Mouse (Mus musculus) kidney, postnatal 0 days (tissue): ENCODE data around the gene Dcdc2c. TPM values are rescaled to one million over a fixed set of nuclear protein-coding genes. Genes with fewer than 3 reads are reported as not detected.

Experiments used
- ATAC-seq: fragments of 200-750 bp; cut with Nextera tagmentation; replicated peaks from 2 replicates; pipeline ENCODE4 v1.8.0; 2017; ENCODE audit warnings: low read depth, moderate number of reproducible peaks, moderate TSS enrichment, moderate library complexity; ENCODE audit not compliant: low FRiP score
- DNase-seq: peaks from one replicate; pipeline ENCODE4 v3.0.0-alpha.2; 2016; ENCODE audit warnings: low spot score
- H3K27ac ChIP-seq: fragments of 300-500 bp; sonication (generic); 2 replicates; pipeline ENCODE4 v1.5.1; 2014; ENCODE audit warnings: mild to moderate bottlenecking
- H3K27me3 ChIP-seq: fragments of 300-500 bp; sonication (generic); 2 replicates; pipeline ENCODE4 v1.6.1; 2014; ENCODE audit warnings: low read length, mixed read lengths; ENCODE audit not compliant: insufficient read depth
- H3K36me3 ChIP-seq: fragments of 300-500 bp; sonication (generic); 2 replicates; pipeline ENCODE4 v1.6.1; 2014; ENCODE audit warnings: low read length, mixed read lengths; ENCODE audit not compliant: insufficient read depth
- H3K4me1 ChIP-seq: fragments of 300-500 bp; sonication (generic); replicated peaks from 2 replicates; pipeline ENCODE4 v1.6.1; 2014; ENCODE audit warnings: antibody characterized with exemption, low read length, mixed read lengths; ENCODE audit not compliant: insufficient read depth
- H3K4me2 ChIP-seq: fragments of 300-500 bp; sonication (generic); 2 replicates; pipeline ENCODE4 v1.6.1; 2014; ENCODE audit warnings: mild to moderate bottlenecking, low read length, moderate library complexity, mixed read lengths
- H3K4me3 ChIP-seq: fragments of 300-500 bp; sonication (generic); replicated peaks from 2 replicates; pipeline ENCODE4 v1.5.1; 2014; ENCODE audit warnings: low read depth, low read length
- H3K9ac ChIP-seq: fragments of 300-500 bp; sonication (generic); 2 replicates; pipeline ENCODE4 v1.6.1; 2014; ENCODE audit warnings: low read depth, low read length
- H3K9me3 ChIP-seq: fragments of 300-500 bp; sonication (generic); replicated peaks from 2 replicates; pipeline ENCODE4 v1.6.1; 2016; ENCODE audit warnings: low read length, inconsistent platforms, mixed read lengths
- CTCF ChIP-seq: IDR thresholded peaks from 2 replicates; pipeline ENCODE4 v1.5.1; 2016; ENCODE audit warnings: antibody characterized with exemption, low read depth, mild to moderate bottlenecking, moderate library complexity
- WGBS: fragments of 180-500 bp; shearing (Covaris S2); extraction: QIAGEN DNeasy Blood & Tissue Kit; methylation state at CpG from one replicate; pipeline ENCODE4 v1.1.7; 2014; 5-methylcytosine and 5-hydroxymethylcytosine counted together
- polyA plus RNA-seq: library from polyadenylated mRNA; unstranded; fragments of >200 nt; fragmentation: Nextera tagmentation; extraction: Ambion mirVana; gene quantifications from 2 replicates; pipeline ENCODE4 v1.2.1, GENCODE M21; 2015

Dcdc2c gene
- polyA plus RNA-seq, 1 experiment from 2014 or later, result not detected

- 5% methylated on average over 19 of the region's 19 CpGs for WGBS
- DNase-seq (peak; percentile 89), ATAC-seq (no peak)
- Histone ChIP-seq H3K4me2 (peak overlapping the region; percentile 55), H3K4me3 (peak overlapping the region; percentile 16), H3K36me3 (no peaks in the 10 kb centered on the region), H3K27me3 (no peaks in the 10 kb centered on the region), H3K9me3 (no peaks in the 10 kb centered on the region), H3K9ac (no peak overlapping the region), H3K27ac (no peak overlapping the region), H3K4me1 (no peaks in the 10 kb centered on the region)
- TF ChIP-seq CTCF, result peak; percentile 86
Measured at GRCm38 (mm10) chr12:28431832-28432728, 120.1 kb downstream of the Dcdc2c start.

DNA sequence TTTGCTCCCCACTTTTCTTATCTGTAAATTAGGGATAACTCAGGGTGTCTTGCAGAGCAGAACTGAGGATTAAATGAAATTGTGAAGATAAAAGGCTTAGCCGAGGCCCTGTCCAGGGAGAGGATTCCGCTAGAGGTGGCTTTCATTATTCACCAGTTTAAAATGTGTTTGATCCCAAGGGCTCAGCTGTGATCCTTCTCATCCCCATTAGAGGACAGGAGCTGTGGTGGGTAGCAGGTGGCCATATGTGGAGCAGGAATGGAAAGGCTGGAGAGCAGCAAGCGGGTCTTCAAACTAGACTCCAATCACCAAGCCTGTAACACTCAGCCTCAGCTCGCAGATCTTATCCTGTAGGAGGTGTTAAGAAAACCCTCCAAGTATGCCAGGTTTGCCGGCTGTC lies 122.3 kb downstream of the Dcdc2c start:
- no peaks in the 10 kb centered on the region for H3K4me1 ChIP-seq
- H3K4me2 ChIP-seq, result no peak overlapping the region
- 97% methylated on average over 5 of the region's 5 CpGs for WGBS
- no peak for TF ChIP-seq CTCF
- H3K36me3 ChIP-seq, result no peaks in the 10 kb centered on the region
- no peaks in the 10 kb centered on the region for H3K27me3 ChIP-seq
- ATAC-seq (no peak), DNase-seq (no peak)
- no peak overlapping the region for H3K9ac ChIP-seq
- no peaks in the 10 kb centered on the region for H3K9me3 ChIP-seq
- H3K27ac ChIP-seq, result no peak overlapping the region
- H3K4me3 ChIP-seq, result no peak overlapping the region

GRCm38 (mm10) chr12:28416957-28417356 lies 135.2 kb downstream of the Dcdc2c start:
- Histone ChIP-seq H3K9ac (no peak overlapping the region), H3K4me3 (no peak overlapping the region), H3K27ac (no peak overlapping the region), H3K4me1 (no peaks in the 10 kb centered on the region), H3K27me3 (no peaks in the 10 kb centered on the region), H3K9me3 (no peaks in the 10 kb centered on the region), H3K36me3 (no peaks in the 10 kb centered on the region), H3K4me2 (no peak overlapping the region)
- peak; percentile 9 for DNase-seq
- ATAC-seq, result no peak
- peak; percentile 50 for TF ChIP-seq CTCF
- WGBS, result 68% methylated on average over 4 of the region's 4 CpGs

DNA sequence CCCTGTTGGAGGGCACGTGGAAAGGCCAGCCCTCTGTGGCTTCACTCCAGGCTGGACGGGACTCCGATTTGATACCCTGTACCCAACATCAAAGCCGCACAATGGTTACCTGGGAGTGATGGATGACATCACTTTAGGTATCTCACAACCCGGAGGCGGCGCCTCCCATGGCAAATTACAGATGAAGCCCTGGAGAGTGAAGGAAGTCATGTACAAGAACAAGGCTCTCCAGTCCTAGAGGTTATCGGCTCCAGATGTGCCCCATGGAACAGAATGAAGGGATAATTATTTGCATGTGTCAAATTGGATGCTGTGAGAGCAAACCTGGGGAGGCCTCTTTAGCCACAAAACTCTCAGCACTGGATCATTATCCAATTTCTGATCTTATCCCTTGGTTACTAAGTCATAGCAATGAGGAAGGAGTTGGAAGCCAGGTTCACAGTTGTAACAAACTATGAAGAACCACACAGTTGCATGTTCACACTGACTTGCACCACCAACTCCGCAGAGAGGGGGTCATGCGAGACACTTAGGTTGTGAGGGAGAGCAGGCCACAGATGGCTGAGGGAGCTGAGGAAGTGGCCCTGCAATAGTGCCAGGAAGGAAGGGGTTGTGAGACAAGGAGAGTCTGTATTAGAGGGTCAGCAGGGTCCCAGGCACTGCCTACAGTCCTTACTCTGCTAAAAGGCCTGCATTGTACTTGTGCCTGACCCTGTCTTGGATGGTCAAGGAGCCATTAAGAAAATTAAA lies 144.4 kb downstream of the Dcdc2c start:
- Histone ChIP-seq H3K36me3 (no peaks in the 10 kb centered on the region), H3K4me1 (no peaks in the 10 kb centered on the region), H3K4me3 (no peak overlapping the region), H3K9me3 (no peaks in the 10 kb centered on the region), H3K27ac (no peak overlapping the region), H3K27me3 (no peaks in the 10 kb centered on the region), H3K4me2 (no peak overlapping the region), H3K9ac (no peak overlapping the region)
- TF ChIP-seq CTCF, result no peak
- DNase-seq (no peak), ATAC-seq (no peak)
- WGBS, result 89% methylated on average over 10 of the region's 10 CpGs

- TF ChIP-seq CTCF, result no peak
- Histone ChIP-seq H3K4me2 (no peak overlapping the region), H3K9ac (no peak overlapping the region), H3K4me3 (no peak overlapping the region), H3K9me3 (no peaks in the 10 kb centered on the region), H3K27ac (no peak overlapping the region), H3K27me3 (no peaks in the 10 kb centered on the region), H3K36me3 (no peaks in the 10 kb centered on the region), H3K4me1 (no peaks in the 10 kb centered on the region)
- 87% methylated on average over 4 of the region's 4 CpGs for WGBS
- ATAC-seq, result no peak
- DNase-seq, result no peak
Measured at GRCm38 (mm10) chr12:28402256-28402655, 149.9 kb downstream of the Dcdc2c start.

- 52% methylated on average over 5 of the region's 5 CpGs for WGBS
- Histone ChIP-seq H3K4me1 (no peaks in the 10 kb centered on the region), H3K27ac (no peak overlapping the region), H3K27me3 (no peaks in the 10 kb centered on the region), H3K4me2 (no peak overlapping the region), H3K36me3 (no peaks in the 10 kb centered on the region), H3K4me3 (no peak overlapping the region), H3K9ac (no peak overlapping the region), H3K9me3 (no peaks in the 10 kb centered on the region)
- DNase-seq (no peak), ATAC-seq (no peak)
- TF ChIP-seq CTCF, result no peak
Measured at GRCm38 (mm10) chr12:28401372-28401771, 150.8 kb downstream of the Dcdc2c start.
